Mouse (Mus musculus): ENCODE results near the gene Gm17349.
A peak's percentile ranks its signal among the peaks of the same experiment; 100 is the strongest.

DNA sequence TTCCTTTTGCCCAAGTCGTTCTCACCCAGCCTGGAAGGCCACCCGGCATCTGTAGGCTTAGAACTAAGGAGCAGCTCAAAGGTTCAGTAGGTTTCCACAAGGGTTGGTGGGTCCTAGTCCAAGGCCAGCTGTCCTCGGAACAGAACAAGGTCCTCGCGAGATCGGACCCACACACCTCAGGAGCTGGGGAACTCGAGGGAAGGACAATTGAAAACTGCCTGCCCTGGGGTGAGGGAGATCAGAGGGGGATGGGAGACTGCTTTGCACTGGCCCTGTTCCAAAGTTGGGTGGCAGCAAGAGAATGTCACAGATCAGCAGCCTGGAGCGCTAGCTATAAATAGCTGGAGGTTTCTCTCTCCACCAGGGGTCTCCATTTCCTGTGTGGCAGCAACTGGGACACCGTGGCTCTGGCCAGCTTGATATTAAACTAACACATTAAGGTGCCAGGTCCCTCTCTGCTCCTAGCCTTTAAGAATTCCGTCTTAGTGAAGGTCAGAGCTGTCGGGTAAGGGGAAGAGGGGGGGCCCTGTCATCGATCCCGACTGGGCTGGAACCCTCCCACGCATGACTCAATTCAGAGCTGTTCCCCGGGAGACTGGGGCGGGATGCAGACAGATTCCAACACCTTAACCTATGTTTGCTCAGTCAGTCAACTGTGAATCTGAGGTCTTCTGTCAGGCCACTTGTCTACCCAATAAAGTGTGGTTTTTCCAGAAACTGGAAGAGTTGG is 19.2 kb upstream of the Gm17349 start:
- TF ChIP-seq CTCF (IDR thresholded peaks at IDR 0.05; ENCODE audit: low read depth, low read length) = peak; percentile 41
- TF ChIP-seq POLR2A (IDR thresholded peaks at IDR 0.05; ENCODE audit: extremely low read depth, insufficient read depth, low read length) = no peak

All from liver, adult 2 months (tissue).